In the genomic region with DNA sequence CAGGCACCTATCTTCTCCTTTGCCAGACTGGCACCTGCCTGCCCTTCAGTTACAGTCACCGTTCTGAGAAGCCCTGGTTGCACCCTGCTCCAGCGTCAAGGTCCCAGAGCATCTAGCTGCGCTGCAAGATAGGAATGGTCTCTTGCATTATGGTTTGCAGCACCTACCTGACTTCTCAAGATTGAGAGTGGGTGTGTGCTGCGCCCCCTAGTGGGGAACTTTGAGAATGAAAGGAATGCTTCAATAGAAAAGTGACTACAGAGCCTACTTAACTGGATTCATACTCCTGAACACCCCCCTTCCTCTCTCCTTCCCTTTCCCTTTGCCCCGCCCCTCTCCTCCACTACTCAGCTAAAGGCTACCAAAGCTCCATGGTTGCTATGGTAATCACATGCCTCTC, we compare ENCODE assay signal across 9 mouse cellular contexts. TPM values are rescaled to one million over a fixed set of nuclear protein-coding genes. Genes with fewer than 3 reads are reported as not detected.
DNase-seq lines count a peak whose midpoint lies in the region; ATAC-seq lines count a peak whose summit lies in the region.
"Had no signal": no experiment of that assay in that cellular context is flagged by ENCODE, and none has a peak within 500 bp of the region (broad histone marks: within the 10 kb centered on the region; RNA-seq: fewer than 3 reads in every experiment).

No protein-coding gene starts in this region.

- H3K36me3 ChIP-seq in forebrain, embryonic 11.5 days (ENCODE audit: control insufficient read depth, insufficient read depth, low read length), result no peaks in the 10 kb centered on the region
- H3K36me3 ChIP-seq in forebrain, embryonic 16.5 days (ENCODE audit: control insufficient read depth, insufficient read depth), result no peaks in the 10 kb centered on the region
- H3K36me3 ChIP-seq: stomach, embryonic 15.5 days had no signal

- no peaks in the 10 kb centered on the region for H3K9me3 ChIP-seq in forebrain, embryonic 11.5 days (ENCODE audit: control insufficient read depth, low read length)
- no peaks in the 10 kb centered on the region for H3K9me3 ChIP-seq in forebrain, embryonic 16.5 days (ENCODE audit: control insufficient read depth, low read length)
- H3K9me3 ChIP-seq: stomach, embryonic 15.5 days had no signal

- H3K4me2 ChIP-seq in forebrain, embryonic 11.5 days (ENCODE audit: low read depth, low read length, severe bottlenecking), result no peak overlapping the region
- no peak overlapping the region for H3K4me2 ChIP-seq in forebrain, embryonic 16.5 days (ENCODE audit: low read length)
- H3K4me2 ChIP-seq: stomach, embryonic 15.5 days had no signal

- H3K4me3 ChIP-seq in forebrain, embryonic 11.5 days (ENCODE audit: low read depth, low read length), result no peak overlapping the region
- no peak overlapping the region for H3K4me3 ChIP-seq in forebrain, embryonic 16.5 days (replicated peaks; ENCODE audit: low read length)
- H3K4me3 ChIP-seq: stomach, embryonic 15.5 days had no signal

- no peak for ATAC-seq in forebrain, embryonic 11.5 days (replicated peaks; ENCODE audit: low FRiP score)
- ATAC-seq in forebrain, embryonic 16.5 days, result no peak

- H3K9ac ChIP-seq in forebrain, embryonic 11.5 days (ENCODE audit: low read length), result no peak overlapping the region
- no peak overlapping the region for H3K9ac ChIP-seq in forebrain, embryonic 16.5 days (replicated peaks; ENCODE audit: low read depth, low read length)
- H3K9ac ChIP-seq: stomach, embryonic 15.5 days had no signal

- H3K27me3 ChIP-seq in forebrain, embryonic 11.5 days (ENCODE audit: control insufficient read depth, insufficient read depth, low read length), result no peaks in the 10 kb centered on the region
- H3K27me3 ChIP-seq in forebrain, embryonic 16.5 days (replicated peaks; ENCODE audit: control insufficient read depth, insufficient read depth, low read length), result no peaks in the 10 kb centered on the region
- H3K27me3 ChIP-seq: stomach, embryonic 15.5 days had no signal

- 37% methylated on average over 5 of the region's 5 CpGs for WGBS in forebrain, embryonic 11.5 days
- WGBS in forebrain, embryonic 16.5 days, result 38% methylated on average over 5 of the region's 5 CpGs

- H3K4me1 ChIP-seq in forebrain, embryonic 11.5 days (replicated peaks; ENCODE audit: control insufficient read depth, insufficient read depth, low read length), result no peaks in the 10 kb centered on the region
- H3K4me1 ChIP-seq in forebrain, embryonic 16.5 days (replicated peaks; ENCODE audit: control insufficient read depth, insufficient read depth, low read length), result no peaks in the 10 kb centered on the region

- DNase-seq in forebrain, embryonic 11.5 days (ENCODE audit: low spot score), result peak; percentile 77
- peak; percentile 6 for DNase-seq in 3134 (ENCODE audit: extremely low read depth, insufficient read length, low spot score)
- peak; percentile 45 to 84 for DNase-seq in adrenal gland, adult (ENCODE audit: inconsistent age in 2 of 2, low spot score in 1 of 2)
- peak; percentile 83 for DNase-seq in embryo, embryonic 10.5 days (ENCODE audit: low spot score)
- DNase-seq in induced T-regulatory cell, adult 2 months (ENCODE audit: low read depth), result peak; percentile 73
- peak; percentile 69 for DNase-seq in lung, postnatal 10 days
- DNase-seq in spleen, postnatal 4 days (ENCODE audit: low spot score in 2 of 2), result peak; percentile 43 to 78

- H3K27ac ChIP-seq in forebrain, embryonic 11.5 days (ENCODE audit: low read depth, low read length), result no peak overlapping the region
- no peak overlapping the region for H3K27ac ChIP-seq in forebrain, embryonic 16.5 days (ENCODE audit: low read length)
- H3K27ac ChIP-seq: stomach, embryonic 15.5 days had no signal

RNA-seq across cellular contexts. Expression of a gene that starts 24.6 kb away (rescaled TPM):
- 0.12 and 0.15 TPM in 2 replicates for polyA plus RNA-seq in forebrain, embryonic 11.5 days (2014; fragmentation: Nextera tagmentation; extraction: Ambion mirVana)
- polyA plus RNA-seq in forebrain, embryonic 16.5 days (2015; fragmentation: Nextera tagmentation; extraction: Ambion mirVana), result 0.48 and 1.1 TPM in 2 replicates

RNA-seq across cellular contexts. Expression of a gene that starts 51.8 kb away (rescaled TPM):
- polyA plus RNA-seq in forebrain, embryonic 11.5 days (2014; fragmentation: Nextera tagmentation; extraction: Ambion mirVana), result not detected in 2 replicates
- polyA plus RNA-seq in forebrain, embryonic 16.5 days (2015; fragmentation: Nextera tagmentation; extraction: Ambion mirVana), result 1.7 and 1.8 TPM in 2 replicates

Comparison
In these comparisons a context has a peak if more than half of its experiments do, and no peak if none do; other contexts are left out.
1. DNase-seq: peak in every context shown above with its lines; median percentile 83 in embryo, embryonic 10.5 days; 77 in forebrain, embryonic 11.5 days; 73 in induced T-regulatory cell, adult 2 months; 69 in lung, postnatal 10 days; 64 in adrenal gland, adult; 60 in spleen, postnatal 4 days; 6 in 3134.